Mouse (Mus musculus): ENCODE measurements around the gene Dnajc30.
A peak's percentile ranks its signal among the peaks of the same experiment; 100 is the strongest.
"Not testable (repeated sequence)": the region's sequence is repeated elsewhere in the genome, so short reads cannot be mapped to it uniquely, and the experiment has no call there.

Gene Dnajc30

DNA sequence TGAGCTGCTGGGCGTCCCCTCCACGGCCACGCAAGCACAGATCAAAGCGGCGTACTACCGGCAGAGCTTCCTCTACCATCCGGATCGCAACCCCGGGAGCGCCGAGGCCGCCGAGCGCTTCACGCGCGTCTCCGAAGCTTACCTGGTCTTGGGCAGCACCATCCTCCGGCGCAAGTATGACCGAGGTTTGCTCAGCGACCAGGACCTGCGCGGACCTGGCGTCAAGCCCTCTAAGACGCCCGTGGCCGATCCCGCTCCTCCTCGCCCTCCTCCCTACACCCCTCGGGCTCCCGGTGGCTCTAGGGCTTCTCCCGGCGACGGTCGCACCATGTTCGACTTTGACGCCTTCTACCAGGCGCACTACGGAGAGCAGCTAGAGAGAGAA is 372 bp downstream of the Dnajc30 start:
- DNase-seq (ENCODE audit: low read depth, low spot score) = no peak

DNA sequence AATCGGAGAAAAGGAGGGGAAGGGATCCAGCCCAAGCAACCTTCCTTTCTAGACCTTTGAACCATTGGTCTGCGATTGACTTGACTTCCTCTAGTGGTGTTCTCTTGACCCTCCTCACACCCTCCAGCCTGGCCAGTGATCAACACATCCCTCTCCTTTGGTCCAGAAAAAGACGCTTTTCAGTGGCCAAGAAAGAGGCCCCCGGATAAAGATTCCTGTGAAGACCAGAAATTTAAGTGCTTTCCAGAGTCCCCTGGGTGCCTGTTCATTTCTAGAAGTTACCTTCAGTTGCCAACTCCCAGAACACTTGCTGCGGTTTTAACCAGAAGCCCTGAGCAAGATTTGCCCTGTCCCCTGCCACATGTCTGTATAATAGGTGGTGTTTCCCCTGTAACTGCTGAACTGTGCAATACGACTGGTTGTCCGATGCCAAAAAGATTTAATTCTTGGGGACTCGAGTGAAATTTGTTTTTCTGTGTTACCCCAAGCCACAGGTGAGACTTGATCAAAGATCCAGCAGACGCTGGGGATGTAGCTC is 976 bp downstream of the Dnajc30 start, which contains the start of gene Bud23:
TSS of gene Bud23 (minus strand) at position 51 of the 538 bp plus-strand sequence.
- DNase-seq (ENCODE audit: low read depth, low spot score) = not testable (repeated sequence)

DNA sequence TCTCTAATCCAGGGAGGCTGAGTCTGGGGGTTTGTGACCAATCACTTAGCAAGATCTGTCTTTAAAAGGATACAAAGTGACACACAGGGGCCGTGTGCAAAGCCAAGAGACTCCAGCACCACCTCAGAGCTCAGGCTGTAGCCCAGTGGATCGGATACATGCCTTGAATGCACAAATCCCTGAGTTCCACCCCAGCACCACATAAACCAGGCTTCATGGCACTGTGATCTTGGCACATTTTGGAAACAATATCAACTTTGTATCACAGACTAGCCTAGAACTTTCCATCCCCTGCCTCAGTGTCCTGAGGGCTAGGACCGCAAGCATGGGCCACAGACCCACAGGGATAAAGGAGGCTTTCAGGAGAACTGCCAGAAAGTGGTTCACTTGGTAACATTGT is 2.0 kb downstream of the Dnajc30 start:
- no peak for DNase-seq (ENCODE audit: low read depth, low spot score)

GRCm38 (mm10) chr5:135070448-135070847 is 6.4 kb downstream of the Dnajc30 start:
- no peak for DNase-seq (ENCODE audit: low read depth, low spot score)

DNA sequence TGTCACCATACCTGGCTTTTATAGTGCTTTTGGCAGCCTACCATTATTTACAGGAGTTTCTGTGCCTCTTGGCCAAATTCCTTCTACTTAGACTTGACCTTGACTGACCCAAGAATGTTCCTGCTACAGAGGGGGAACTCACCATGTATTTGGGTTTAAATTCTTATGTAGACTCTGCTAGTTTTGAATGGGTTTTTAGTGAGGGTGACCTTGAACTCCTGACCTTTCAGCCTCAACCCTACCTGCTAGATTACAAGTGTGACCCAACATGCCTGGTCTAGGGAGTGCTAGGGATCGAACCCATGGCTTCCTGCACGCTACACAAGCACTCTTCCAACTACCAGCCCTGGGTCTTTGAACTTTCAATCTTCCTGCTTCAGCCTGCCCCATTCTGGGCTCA is 8.1 kb downstream of the Dnajc30 start:
- no peak for DNase-seq (ENCODE audit: low read depth, low spot score)

DNA sequence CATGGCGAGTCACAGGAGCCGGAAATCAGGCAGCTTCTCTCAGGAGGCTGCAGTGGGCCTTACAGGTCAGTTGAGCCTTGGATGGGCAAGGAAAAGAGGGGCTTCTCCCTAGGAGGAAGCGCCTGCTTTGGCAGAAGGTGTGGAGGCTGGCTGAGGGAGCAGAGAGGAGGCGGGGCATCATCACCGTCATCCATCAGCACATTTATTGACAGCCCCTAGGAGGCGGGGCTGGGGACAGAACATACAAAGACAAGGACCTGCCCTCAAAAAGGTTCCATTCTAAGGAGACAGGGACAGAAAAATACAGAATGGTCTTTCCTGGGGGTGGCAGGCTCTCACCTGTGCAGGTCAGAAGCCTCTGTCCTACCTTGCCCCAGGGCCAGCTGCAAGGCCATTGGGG is 8.7 kb downstream of the Dnajc30 start:
- DNase-seq (ENCODE audit: low read depth, low spot score) = no peak

DNA sequence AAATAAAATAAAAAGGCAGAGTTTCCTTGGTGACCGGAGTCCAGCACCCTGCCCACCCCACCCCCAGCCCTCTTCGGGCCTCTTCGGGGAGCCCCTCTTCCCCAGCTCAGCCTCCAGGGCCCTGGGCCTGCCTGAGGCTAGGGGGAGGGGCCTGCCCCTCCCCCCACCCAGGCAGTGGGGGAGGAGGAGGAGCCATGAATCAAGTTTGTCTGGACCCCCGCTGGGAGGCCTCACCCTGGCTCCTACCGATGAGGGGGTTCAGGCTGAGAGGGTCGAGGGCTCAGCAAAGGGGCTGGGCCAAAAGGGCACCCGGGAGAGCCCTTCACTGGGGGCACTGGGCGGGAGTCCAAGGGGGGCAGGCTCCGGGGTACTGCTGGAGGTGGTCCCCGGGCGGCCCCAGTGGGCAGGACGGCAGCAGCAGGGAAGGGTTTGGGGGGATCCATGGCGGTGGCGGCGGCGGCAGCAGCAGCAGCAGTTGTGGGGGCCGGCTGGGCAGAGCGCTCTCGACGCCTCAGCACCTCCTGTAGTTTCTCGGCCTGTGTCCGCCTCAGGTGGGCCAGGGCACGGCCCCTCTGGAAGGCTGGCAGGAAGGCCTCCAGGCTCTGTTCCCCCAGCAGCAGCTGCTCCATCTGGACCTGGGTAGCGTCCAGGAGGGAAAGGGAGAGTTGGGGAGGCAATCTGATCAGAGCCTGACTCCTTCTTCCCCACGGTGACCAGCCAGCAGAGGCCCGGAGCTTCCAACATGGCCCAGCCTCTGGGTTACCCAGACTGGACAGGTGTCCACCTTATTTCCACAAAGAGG is 9.5 kb downstream of the Dnajc30 start:
- no peak for DNase-seq (ENCODE audit: low read depth, low spot score)

DNA sequence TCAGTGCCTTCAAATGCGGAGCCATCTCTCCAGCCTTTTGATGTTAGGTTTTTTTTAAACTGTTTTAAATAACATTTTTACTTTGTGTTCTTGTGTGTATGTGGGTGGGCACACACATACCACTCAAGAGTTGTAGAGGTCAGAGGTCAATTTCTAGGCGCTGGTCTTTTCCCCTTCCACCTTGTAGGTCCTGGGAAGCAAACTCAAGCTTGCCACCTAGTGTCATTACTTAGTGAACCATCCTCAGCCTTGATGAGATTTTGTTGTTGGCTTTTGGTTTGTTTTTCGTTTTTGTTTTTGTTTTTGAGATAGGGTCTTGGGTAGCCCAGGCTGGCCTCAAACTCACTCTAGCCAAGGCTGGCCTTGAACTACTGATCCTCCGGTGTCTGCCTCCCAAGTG is 11.7 kb downstream of the Dnajc30 start:
- DNase-seq (ENCODE audit: low read depth, low spot score) = no peak

GRCm38 (mm10) chr5:135076368-135076767 is 12.4 kb downstream of the Dnajc30 start:
- DNase-seq (ENCODE audit: low read depth, low spot score) = no peak

DNA sequence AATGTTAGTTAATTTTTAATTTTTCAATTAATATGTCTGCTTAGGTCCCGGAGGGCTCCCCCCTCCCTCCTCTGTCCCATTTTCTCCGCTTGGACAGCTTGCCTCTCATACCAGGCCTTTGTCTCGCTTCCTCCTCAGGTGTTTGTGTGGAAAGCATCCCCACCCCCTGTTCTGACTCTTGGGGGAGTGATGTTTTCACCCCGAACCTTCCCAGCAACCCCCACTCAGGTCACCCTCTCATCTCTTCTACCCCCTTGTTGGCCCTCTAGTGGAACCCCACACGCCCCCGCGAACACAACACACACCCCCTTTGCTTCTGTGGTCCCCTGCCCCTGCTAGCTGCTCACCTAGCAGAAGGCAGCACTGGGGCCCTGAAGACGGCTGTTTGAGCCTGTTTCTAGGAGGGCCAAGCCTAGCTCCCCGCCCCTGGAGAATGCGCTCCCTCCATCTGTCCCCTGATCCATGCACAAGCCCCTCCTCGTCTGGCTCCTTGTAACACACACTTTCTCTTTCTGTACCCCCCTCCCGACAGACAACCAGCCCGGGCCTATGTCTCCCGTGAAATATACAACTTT is 13.0 kb downstream of the Dnajc30 start:
- DNase-seq (ENCODE audit: low read depth, low spot score) = no peak

DNA sequence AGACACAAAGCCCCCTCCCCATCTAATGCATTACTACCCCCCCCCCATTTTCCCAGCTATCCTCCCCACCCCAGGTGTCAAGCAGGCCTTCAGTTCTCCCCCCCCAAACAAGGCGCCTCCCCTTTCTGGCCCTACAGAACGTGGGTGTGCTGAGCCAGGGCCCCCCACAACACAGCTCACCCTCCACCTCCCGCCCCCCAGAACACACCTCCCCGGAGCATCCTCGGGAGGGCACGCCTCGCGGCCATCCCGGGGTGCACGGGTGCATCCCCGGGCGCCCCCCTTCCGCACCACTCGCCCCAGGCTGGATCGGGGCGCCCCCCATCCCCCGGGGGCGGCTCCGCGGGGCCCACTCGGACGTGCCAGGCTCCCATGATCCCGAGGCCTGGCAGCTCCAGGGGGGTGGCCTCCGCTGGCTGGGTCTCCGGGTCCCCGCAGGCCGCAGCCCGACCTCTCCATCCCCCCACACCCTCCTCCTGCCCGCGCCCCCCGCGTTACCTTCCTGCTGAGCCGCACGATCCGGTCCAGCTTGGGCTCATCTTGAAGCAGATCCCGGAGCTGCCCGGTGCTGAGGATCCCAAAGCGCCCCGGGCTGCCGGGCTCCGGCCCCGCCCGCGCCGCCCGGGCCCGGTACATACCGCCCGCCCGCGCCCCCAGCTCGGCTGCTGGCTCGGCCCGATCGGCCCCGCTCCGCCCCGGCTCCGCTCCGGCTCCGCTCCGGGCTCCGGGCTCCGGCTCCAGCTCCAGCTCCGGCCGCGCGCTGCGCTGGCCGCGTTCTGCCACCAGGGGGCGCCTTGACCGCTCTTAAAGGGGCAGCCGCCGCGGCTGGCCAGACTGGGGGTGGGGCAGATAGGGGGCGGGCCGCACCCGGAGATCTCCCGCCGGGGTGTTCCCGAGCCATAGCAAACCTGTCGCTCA is 13.8 kb downstream of the Dnajc30 start, which contains the start of gene Vps37d:
TSS of gene Vps37d (minus strand) at position 703 of the 918 bp plus-strand sequence.
- peak; percentile 48 for DNase-seq (ENCODE audit: low read depth, low spot score)

DNA sequence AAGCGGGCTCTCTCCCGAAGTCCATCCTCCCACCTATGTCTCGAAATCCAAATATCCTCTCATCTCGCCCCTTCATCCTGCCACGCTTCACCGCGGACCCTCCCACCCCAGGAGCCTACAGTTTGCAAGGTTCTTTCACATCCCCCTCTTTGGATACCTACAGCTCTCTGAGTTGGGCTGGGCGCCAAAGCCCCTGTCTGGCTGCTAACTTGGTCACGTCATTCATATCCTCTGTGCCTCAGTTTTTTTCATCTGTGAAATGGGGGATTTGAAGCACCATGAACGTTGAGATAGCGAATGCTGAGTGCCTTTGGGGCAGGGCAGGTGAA is 14.4 kb downstream of the Dnajc30 start:
- DNase-seq (ENCODE audit: low read depth, low spot score) = no peak

- no peak for DNase-seq (ENCODE audit: low read depth, low spot score)
Observed at GRCm38 (mm10) chr5:135079578-135079977, 15.6 kb downstream of the Dnajc30 start.

- no peak for DNase-seq (ENCODE audit: low read depth, low spot score)
Observed at GRCm38 (mm10) chr5:135080539-135080938, 16.5 kb downstream of the Dnajc30 start.

DNA sequence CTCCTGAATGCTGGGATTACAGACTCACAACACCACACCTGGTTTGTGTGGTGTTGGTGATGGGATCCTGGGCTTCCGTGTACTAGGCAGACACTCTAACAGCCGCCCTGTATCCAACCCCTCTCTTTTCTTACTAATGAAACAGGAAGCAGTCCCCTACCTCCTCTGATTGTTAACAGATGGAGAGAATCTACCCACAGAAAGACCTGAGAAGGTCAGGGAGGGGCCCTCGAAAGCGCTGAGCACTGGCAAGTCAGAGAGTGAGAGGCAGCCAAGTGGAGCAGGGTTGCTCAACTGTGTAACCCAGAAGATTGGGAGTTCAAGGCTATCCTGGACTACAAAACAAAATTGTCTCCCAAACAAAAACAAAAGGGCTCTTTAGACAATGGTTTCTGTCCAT is 22.9 kb downstream of the Dnajc30 start:
- no peak for DNase-seq (ENCODE audit: low read depth, low spot score)

DNA sequence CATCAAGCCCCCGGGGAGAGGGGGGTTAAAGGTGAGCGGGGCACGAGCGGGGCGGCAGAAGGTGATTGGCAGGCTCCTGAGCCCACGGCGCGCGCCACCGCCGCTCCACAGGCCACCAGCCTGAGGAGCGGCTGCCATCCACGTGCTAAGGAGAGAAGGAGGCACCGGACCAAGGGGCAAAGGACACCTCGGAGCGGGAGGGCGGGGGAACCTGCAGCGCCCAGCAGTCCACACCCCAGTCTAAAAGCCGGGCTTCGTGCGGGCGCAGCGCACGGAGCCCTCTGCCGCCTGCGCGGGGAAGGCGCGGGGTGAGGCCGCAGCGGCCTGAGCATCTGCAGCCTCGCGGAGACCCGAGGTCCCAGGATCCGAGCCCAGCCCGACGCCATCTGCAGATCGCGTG is 25.7 kb downstream of the Dnajc30 start, which contains the start of gene Mlxipl:
TSS of gene Mlxipl (plus strand) at position 238 of the 400 bp plus-strand sequence.
- no peak for DNase-seq (ENCODE audit: low read depth, low spot score)

DNA sequence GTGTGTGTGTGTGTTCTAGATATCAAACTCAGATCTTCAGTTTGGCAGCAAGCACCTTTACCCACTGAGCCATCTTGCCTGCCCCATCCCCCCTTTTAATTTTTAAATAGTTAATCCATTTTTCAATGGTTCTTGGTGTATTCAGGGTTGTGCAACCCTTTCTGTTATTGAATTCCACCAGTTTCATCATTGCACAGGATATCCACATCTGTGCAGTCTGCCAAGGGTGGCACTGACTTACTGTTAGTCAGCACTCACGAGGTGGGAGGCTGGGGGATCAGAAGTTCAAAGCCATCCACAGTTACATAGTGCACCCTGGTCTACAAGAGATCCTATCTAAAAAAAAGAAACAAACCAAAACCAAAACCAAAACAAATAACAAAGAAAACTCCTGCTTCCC is 37.0 kb downstream of the Dnajc30 start:
- DNase-seq (ENCODE audit: low read depth, low spot score) = no peak

DNA sequence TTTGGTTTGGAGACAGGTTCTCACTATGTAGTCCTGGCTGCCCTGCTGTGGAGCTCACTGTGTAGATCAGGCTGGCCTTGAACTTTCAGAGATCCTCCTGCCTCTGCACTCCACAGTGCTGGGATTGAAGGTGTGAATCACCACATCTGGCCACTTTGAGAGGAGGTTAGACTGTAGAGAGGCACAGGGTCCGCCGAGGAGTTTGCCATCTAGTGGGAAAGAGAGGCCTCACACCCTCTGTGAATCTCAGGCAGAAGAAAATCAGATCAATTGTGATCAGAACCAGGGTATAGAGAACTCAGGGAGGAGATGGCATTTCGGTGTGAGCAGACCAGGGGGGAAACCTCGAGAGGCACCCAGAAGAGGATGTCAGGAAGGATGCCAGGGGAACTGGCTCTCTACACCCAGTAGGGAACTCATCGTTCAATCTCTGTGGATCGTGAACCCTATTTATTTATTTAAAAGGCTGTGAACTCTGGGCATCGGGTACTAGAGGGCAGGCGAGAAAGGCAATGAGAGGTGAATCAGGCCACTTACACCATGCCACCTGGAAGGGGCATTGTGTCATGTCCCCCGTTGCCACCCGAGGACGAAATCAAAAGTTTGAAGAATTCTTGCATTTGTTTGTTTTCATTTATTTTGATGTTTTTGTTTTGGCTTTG is 40.1 kb downstream of the Dnajc30 start:
- no peak for DNase-seq (ENCODE audit: low read depth, low spot score)

DNA sequence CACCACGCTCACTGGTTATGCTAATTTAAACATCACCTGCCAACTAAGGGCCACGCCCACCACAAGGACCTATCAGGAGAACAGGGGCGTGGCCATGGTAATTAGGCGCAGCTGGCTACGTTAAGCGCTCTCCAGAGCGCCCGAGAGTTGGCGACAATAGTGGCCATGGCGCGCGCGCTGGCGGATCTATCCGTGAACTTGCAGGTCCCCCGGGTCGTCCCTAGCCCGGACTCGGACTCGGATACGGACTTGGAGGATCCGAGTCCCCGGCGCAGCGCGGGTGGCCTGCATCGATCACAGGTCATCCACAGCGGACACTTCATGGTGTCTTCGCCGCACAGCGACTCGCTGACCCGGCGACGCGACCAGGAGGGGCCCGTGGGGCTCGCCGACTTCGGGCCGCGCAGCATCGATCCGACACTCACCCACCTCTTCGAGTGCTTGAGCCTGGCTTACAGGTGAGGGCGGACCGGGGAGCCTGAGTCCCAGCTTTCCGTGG is 42.8 kb downstream of the Dnajc30 start:
- peak; percentile 16 for DNase-seq (ENCODE audit: low read depth, low spot score)

- no peak for DNase-seq (ENCODE audit: low read depth, low spot score)
Observed at GRCm38 (mm10) chr5:135107521-135108501, 43.8 kb downstream of the Dnajc30 start.
